In the genomic region with DNA sequence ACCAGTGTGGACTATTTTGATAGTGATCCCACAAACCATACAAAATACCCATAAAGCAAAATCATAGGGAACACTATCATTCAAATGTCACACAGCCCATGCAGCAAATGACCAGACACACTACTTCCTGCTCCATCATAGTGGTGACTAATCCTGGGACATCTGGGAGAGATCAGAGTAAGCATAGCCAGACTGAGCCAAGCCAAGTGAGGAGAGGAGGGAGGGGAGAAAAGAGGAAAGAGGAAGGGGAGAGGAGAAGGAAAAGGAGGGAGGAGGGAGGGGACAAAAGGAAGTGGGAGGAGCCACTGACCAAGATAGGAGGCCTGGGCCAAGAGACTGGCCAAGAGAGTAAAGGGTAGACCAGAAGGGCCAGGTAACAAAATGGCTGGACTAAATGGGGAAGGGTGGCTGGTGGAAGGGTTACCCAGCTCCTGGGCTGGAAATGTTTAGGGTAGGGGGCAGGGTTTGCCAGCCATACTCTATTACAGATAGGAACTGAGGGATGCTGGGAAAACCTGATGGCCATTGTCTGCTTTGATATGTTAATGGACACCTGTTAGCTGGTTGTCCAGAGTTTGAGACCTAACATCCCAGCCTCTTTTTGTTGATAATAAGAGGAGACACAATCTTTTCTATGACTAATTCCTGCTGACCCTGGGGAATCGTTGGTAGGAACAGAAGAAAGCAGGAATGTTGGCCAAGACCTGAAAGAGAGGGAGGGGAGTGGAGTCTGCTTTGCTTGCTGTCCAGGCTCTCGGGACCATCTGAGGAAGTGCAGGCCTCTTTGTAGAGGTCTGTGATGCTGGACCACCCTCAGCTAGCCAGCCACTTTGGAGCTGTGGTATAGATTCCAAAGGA, we compare ENCODE assay signal across 17 mouse cellular contexts. TPM values are rescaled to one million over a fixed set of nuclear protein-coding genes. Genes with fewer than 3 reads are reported as not detected.
DNase-seq lines count a peak whose midpoint lies in the region; ATAC-seq and TF ChIP-seq lines count a peak whose summit lies in the region.
"Had no signal": no experiment of that assay in that cellular context is flagged by ENCODE, and none has a peak within 500 bp of the region (broad histone marks: within the 10 kb centered on the region; RNA-seq: fewer than 3 reads in every experiment).

No protein-coding gene starts in this region.

- H3K4me1 ChIP-seq in heart, postnatal 0 days (ENCODE audit: control insufficient read depth, insufficient read depth): no peaks in the 10 kb centered on the region
- H3K4me1 ChIP-seq: forebrain, embryonic 13.5 days; hindbrain, embryonic 15.5 days; neural tube, embryonic 15.5 days had no signal

- H3K4me3 ChIP-seq in heart, postnatal 0 days (ENCODE audit: low read depth, low read length): no peak overlapping the region
- H3K4me3 ChIP-seq: forebrain, embryonic 13.5 days; hindbrain, embryonic 15.5 days; neural tube, embryonic 15.5 days had no signal

- no peak overlapping the region for H3K9ac ChIP-seq in heart, postnatal 0 days (replicated peaks; ENCODE audit: low read depth, low read length)
- H3K9ac ChIP-seq: forebrain, embryonic 13.5 days; hindbrain, embryonic 15.5 days; neural tube, embryonic 15.5 days had no signal

- TF ChIP-seq CTCF in heart, postnatal 0 days (IDR thresholded peaks at IDR 0.05; ENCODE audit: low read depth): no peak

- no peaks in the 10 kb centered on the region for H3K36me3 ChIP-seq in heart, postnatal 0 days (replicated peaks; ENCODE audit: control insufficient read depth, insufficient read depth, low read length)
- H3K36me3 ChIP-seq: hindbrain, embryonic 15.5 days; neural tube, embryonic 15.5 days had no signal

- peaks cover 9% of the 10 kb centered on the region; the same call in 1 of the 2 replicates for H3K27me3 ChIP-seq in heart, postnatal 0 days (ENCODE audit: control insufficient read depth, insufficient read depth, low read length)
- H3K27me3 ChIP-seq: hindbrain, embryonic 15.5 days; neural tube, embryonic 15.5 days had no signal

- no peak for TF ChIP-seq EP300 in heart, postnatal 0 days (IDR thresholded peaks at IDR 0.05; ENCODE audit: low read depth)

- peak; percentile 16 for DNase-seq in heart, postnatal 0 days (ENCODE audit: low spot score)
- no peak for DNase-seq in heart, postnatal 14 days
- peak; percentile 68 for DNase-seq in ES-CJ7 (ENCODE audit: low read depth, low spot score)
- no peak for DNase-seq in kidney, postnatal 36 days
- DNase-seq in embryo, embryonic 9.5 days (ENCODE audit: extremely low spot score): no peak
- DNase-seq in urinary bladder, adult 18-20 months (ENCODE audit: low spot score in 2 of 2): no peak
- DNase-seq: embryo, embryonic 11 days; kidney, postnatal 14 days; retina, postnatal 1 day; thymus, adult 2 months had no signal

- H3K27ac ChIP-seq in heart, postnatal 0 days (ENCODE audit: low read depth): no peak overlapping the region
- H3K27ac ChIP-seq: forebrain, embryonic 13.5 days; hindbrain, embryonic 15.5 days; neural tube, embryonic 15.5 days had no signal

- 42% methylated on average over 2 of the region's 2 CpGs for WGBS in heart, postnatal 0 days

- intact Hi-C loops in heart, postnatal 14 days (cut with DNase I): no loop called here

- no peak overlapping the region for H3K4me2 ChIP-seq in heart, postnatal 0 days (ENCODE audit: low read depth, low read length)
- H3K4me2 ChIP-seq: forebrain, embryonic 13.5 days; hindbrain, embryonic 15.5 days; midbrain, embryonic 11.5 days; neural tube, embryonic 15.5 days had no signal

- 0 out of 2 replicates have a peak, but pooled peaks cover 2% of the 10 kb centered on the region for H3K9me3 ChIP-seq in heart, postnatal 0 days (replicated peaks; ENCODE audit: control insufficient read depth, low read length)
- H3K9me3 ChIP-seq: forebrain, embryonic 13.5 days; hindbrain, embryonic 15.5 days; neural tube, embryonic 15.5 days had no signal

- ATAC-seq in heart, postnatal 0 days (ENCODE audit: insufficient read depth, low read depth): peak; percentile 51; the same call in 1 of the 2 replicates
- peak; percentile 40 for ATAC-seq in common myeloid progenitor, adult 5-6 weeks (replicated peaks; ENCODE audit: low read depth, poor library complexity, severe bottlenecking)
- ATAC-seq: forebrain, embryonic 13.5 days; intestine, postnatal 0 days had no signal

RNA-seq across cellular contexts. Expression of gene Slc41a2, which starts 6.4 kb away (rescaled TPM):
- 0.43 and 5.6 TPM in 2 replicates for total RNA-seq in heart, postnatal 0 days (2014; rRNA removed; ENCODE audit: low replicate concordance)
- 0.45 and 0.49 TPM in 2 replicates for polyA plus RNA-seq in heart, postnatal 0 days (2015; fragmentation: Nextera tagmentation; extraction: Ambion mirVana)
- 1 to 10 TPM in 1 of 2 experiments, under 1 TPM in 1; 0.84 to 1.5 TPM for total RNA-seq in heart, postnatal 14 days (2021)
- total RNA-seq in common myeloid progenitor, adult 5-6 weeks (2017): not detected in 2 replicates
- polyA plus RNA-seq: liver, embryonic 16.5 days had no signal

RNA-seq across cellular contexts. Expression of gene D10Wsu102e, which starts 16.0 kb away (rescaled TPM):
- 0.81 and 0.88 TPM in 2 replicates for total RNA-seq in heart, postnatal 0 days (2014; rRNA removed; ENCODE audit: low replicate concordance)
- polyA plus RNA-seq in heart, postnatal 0 days (2015; fragmentation: Nextera tagmentation; extraction: Ambion mirVana): 0.16 and 0.18 TPM in 2 replicates
- under 1 TPM; 0.66 to 0.67 TPM for total RNA-seq in heart, postnatal 14 days (2021)
- 1.3 and 1.4 TPM in 2 replicates for total RNA-seq in common myeloid progenitor, adult 5-6 weeks (2017)

Comparison
In these comparisons a context has a peak if more than half of its experiments do, and no peak if none do; other contexts are left out.
1. DNase-seq: peak in heart, postnatal 0 days (single experiment) and ES-CJ7 (single experiment); none in heart, postnatal 14 days (0 of 2), kidney, postnatal 36 days (0 of 2), embryo, embryonic 9.5 days (single experiment) and urinary bladder, adult 18-20 months (0 of 2).